Mouse (Mus musculus) cerebellum, adult 11 months (tissue): ENCODE results near the gene Pnpo.

Source experiments
- DNase-seq: peaks from one replicate; pipeline ENCODE4 v3.0.0; 2022

The Pnpo gene

DNA sequence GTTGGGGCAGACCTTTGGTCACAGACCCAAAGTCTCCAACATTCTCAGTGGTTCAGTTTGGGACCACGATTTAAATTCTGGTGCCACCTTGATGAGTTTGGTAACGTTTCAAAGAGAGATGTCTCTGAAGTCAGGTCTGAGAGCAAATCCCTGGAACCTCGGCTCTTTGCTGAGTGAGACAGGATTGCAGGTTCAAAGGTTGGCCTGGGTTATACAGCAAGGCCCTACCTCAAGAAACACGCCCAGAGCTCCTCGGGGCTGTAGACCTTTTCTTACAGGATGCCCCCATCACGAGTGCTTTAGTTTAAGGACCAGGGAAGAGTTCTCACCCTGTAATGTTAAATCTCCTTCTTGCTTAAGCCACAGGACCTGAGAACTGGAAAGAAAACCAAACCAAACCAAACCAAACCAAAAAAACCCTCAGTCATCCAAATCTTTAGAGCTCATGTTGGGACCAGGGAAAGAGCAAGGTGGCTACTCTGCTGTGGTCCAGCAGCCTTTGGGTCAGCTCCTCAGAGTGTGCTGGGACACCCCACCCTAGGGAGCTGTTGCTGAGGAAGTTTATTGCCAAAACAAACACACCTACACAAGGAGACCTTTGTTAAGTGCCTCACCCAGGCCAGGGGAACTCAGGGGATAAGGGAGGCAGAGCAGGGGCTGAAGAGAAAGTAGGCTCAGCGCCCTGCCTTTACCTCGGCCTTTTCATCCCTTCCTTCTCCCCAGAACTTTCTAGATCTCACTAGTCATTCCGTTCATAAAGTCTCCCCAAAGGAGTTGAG, 7.7 kb downstream of the Pnpo start:
- no peak for DNase-seq

- no peak for DNase-seq
Measured at GRCm38 (mm10) chr11:96934921-96935356, 8.8 kb downstream of the Pnpo start.

DNA sequence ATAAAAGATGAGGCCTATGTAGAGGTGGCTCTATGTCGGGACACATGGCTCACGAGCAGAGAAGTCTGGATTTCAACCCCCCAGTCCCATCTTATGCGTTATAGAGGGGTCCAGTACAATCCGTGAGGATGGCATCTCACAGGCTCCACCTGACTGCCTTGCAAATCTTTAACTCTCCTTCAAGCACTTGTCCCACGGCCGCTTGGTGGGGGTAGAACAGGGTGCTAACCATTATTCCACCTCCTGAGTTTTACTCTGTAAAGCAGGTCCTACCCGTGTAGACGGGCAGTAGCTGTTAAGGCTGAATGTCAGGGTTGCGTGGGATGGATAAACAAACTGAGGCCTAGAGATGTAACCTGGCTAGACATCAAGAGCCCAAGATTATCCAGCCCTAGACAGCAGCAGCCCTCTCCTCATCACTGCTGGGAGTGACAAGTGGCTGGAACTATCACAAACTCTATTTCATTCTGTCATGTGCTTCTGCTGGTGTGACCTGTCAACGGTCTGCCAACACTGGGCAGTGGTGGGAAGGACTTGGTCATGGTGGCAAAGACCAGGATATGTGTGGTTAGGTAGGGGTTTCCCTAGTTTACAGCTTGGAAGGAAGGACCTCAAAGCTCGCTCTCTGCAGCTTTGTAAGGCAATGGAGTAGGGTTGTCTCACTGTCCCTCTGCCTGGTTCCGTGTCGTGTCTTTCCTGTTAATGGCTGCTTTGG, 10.1 kb downstream of the Pnpo start:
- DNase-seq: no peak

DNA sequence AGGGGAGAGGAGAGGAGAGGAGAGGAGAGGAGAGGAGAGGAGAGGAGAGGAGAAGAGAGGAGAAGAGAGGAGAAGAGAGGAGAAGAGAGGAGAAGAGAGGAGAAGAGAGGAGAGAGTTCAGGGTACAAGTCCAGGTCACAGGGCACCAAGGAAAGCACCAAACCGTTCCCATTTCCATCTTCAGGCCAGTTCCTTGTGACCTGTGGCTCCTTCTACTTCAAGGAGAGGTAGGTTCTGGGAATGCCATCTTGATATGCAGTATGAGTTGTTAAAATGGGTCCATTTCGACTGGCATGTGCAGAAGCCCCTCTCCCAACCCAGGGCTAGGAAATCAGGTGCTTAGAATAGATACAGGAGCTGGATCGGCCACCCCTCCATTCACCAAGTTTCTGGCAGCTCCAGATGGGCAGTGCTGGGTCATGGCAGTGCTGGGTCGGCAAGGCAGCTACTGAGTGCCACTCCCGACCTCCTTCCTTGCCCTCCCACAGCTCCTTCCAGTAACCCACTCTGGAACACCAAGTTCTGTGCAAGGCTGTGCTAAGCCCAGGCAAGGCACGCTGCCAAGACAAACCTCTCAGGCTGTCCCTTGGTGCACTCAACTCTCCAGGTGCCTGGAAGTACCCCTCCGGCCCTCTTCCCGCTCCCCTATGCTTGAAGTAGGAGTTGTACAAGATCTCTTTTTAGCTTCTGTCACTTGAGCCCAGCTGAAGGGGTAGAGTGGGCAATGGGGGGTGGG, 12.3 kb downstream of the Pnpo start:
- DNase-seq: no peak

GRCm38 (mm10) chr11:96929766-96930331, 13.9 kb downstream of the Pnpo start:
- no peak for DNase-seq

DNA sequence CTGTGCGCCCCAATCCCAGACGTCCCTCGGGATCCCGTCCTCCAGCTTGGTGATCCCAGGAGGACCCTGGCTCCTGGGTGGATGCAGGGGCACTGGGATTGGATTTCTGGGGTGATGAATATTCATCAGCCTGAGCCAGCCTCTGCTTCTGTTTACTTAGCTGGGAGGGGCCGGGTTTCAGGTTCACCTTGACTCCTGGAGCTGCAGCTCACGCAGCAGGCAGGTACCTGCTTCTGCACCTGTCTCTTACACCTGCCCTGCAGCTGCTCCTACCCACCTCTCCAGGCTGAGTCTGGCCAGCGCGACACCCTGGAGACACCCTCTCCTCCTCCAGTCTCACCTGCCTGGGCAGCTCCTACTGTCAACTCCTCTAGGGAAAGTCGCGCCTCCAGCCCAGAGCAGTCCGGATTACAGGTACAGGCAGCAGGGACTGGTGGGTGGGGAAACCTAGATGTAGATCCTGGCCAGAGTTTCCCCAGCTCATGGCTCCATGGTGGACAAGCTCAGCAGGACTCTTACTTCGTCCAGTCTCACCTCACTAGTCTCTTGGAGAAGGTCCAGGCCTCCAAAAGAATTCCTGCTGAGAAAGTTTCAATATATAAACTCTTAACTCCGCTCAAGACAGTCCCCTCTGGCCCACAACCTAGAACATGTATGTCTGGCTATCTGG, 14.6 kb downstream of the Pnpo start:
- no peak for DNase-seq

DNA sequence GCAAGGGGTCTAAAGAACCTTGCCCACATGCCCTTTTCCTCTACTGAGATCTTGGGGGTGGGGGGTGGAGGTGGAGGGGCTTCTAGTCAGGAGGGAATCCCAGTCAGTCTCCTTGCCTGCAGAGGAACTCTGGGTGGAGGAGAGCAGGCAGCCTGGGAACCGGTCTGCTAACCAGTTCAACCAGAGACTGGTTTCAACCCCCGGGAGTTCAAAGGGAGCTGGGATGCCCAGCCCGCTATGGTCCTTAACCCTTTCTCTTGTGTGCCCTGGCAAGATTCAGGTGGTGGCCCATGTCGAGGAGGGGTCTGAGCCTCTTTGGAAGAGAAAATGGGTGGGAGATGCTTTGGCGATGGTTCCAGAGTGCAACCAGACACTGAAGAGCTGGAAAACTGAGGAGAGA, 15.1 kb downstream of the Pnpo start:
- no peak for DNase-seq

DNA sequence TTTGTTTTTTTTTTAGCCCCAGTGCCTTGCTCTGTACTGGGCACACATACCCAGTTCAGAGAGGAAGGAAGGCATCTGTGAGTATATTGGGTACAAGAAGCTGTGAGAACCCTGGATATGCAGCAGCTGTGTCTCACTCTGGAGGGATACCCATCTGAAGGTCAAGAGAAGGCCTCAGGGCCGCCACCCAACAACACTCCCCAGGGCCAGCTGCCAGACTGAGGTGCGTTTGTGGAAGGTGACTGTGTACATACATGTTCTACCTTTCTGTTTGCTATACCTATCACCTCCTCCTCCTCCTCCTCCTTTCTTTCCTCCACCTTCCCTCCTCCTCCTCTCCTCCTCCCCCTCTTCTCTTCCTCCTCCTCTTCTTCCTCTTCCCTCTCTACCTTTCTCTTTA, 15.7 kb downstream of the Pnpo start, which contains the start of gene Prr15l:
Gene Prr15l, plus strand, starts transcription at position 17 of the 400 bp plus-strand sequence.
- DNase-seq: no peak

GRCm38 (mm10) chr11:96926587-96926986, 17.2 kb downstream of the Pnpo start:
- no peak for DNase-seq

GRCm38 (mm10) chr11:96925469-96926148, 18.2 kb downstream of the Pnpo start:
- DNase-seq: no peak

- no peak for DNase-seq
Measured at GRCm38 (mm10) chr11:96924861-96925260, 18.9 kb downstream of the Pnpo start.

DNA sequence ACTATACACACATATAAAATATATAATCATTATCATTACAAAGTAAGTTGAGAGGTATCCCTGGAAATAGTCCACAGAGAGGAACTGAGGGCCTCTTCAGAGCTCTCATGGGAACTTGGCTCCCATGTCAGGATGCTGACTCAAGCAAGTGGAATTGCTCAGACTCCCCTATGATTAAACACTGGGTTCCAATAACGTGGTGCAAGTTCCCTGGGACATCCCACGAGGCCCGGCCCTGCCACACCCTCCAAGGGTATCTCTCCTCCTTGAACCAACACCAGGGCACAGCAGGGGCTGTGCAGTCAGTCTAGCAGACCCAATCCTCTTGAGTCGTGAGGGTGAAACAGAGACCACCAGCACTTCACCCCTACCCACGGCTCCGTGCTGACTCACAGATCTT, 24.8 kb downstream of the Pnpo start:
- DNase-seq: peak; percentile 8

DNA sequence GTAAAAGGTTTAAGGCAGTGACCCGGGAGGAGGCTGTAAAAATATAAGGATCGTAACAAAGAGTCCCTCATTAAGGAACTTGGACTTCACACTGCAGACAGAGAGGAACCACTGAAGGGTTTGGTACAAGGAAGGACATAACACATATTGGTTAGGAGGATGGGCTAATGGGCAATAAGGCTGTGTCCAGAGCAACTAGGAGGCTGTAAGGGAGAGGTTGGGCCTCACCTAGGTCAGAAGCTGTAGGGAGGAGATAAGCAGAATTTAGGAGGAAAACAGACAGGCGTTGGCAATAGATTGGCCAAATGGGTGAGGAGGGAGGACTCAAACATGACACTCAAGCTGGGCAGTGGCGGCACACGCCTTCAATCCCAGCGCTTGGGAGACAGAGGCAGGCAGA, 26.4 kb downstream of the Pnpo start:
- DNase-seq: no peak

DNA sequence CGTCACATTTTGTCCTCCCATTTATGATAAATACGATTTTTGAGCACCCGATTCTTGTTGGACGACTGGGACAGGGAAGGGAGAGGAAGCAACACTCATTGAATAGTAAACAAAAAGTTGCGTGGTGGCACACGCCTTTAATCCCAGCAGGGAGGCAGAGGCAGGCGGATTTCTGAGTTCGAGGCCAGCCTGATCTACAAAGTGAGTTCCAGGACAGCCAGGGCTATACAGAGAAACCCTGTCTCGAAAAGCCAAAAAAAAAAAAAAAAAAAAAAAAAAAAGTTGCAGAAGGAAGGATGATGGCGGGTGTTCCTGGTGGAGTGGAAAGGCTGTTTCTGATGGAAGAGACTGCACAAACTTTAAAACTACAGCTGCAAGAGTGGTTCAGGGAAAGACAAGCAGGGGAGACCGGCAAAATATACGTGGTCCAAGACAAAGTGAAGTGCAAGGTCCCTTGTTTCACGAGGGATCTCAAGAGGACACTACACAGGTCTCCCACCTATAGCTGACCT, 26.8 kb downstream of the Pnpo start:
- no peak for DNase-seq

GRCm38 (mm10) chr11:96916044-96916884, 27.5 kb downstream of the Pnpo start, which contains the start of gene Cdk5rap3:
Gene Cdk5rap3 (minus strand): TSS chr11:96916496.
- DNase-seq: peak; percentile 99

DNA sequence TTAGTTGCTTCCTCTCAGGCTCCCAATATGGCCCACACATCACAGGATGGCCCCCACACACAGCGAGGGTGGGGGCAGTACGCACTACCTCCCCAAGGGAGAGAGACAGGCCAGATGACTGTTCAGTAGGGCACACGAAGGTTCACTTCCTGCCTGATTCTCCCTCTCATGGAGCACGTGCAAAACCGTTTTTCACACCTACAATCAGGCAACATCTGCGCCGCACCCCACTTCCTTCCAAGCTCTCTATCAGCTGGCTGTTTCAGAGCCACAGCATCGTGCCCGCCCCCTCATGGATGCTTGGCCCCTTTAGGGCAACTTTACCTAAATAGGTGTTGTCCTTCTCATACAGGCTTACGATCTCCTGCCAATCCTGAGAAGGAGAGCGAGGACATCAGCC, 31.1 kb downstream of the Pnpo start:
- no peak for DNase-seq

DNA sequence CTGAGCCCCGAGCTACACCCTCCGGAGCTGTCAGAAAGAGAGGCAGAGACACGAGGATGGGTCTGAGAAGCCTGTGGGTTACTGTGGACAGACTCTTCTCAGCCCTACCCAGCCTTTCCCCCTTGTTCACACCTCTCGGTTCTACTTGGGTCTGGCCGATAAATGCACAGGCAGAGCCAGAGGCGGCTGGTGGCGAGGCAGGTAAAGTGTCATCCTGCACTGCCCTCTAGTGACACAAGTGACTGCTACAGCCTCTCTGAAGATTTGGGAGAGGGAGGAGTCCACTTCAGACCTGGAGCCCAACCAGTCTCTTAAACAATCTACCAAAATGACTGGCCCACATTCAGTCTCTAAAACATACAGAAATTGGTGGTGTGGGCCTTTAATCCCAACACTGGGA, 33.8 kb downstream of the Pnpo start:
- DNase-seq: peak; percentile 77

- no peak for DNase-seq
Measured at GRCm38 (mm10) chr11:96908594-96908993, 35.2 kb downstream of the Pnpo start.

GRCm38 (mm10) chr11:96906431-96907161, 37.2 kb downstream of the Pnpo start:
- DNase-seq: no peak
